Mouse (Mus musculus) stomach, embryonic 16.5 days (tissue): ENCODE measurements around the gene As3mt. TPM values are rescaled to one million over a fixed set of nuclear protein-coding genes. Genes with fewer than 3 reads are reported as not detected.

Experiments used
- ATAC-seq: fragments of 200-750 bp; cut with Nextera tagmentation; 2 replicates; pipeline ENCODE4 v1.8.0; 2017; ENCODE audit warnings: moderate number of reproducible peaks, moderate TSS enrichment; ENCODE audit not compliant: insufficient read depth, low FRiP score
- H3K27ac ChIP-seq: fragments of 300-500 bp; sonication (generic); 2 replicates; pipeline ENCODE4 v1.5.1; 2014; ENCODE audit warnings: low read length
- H3K27me3 ChIP-seq: fragments of 300-500 bp; sonication (generic); 2 replicates; pipeline ENCODE4 v1.6.1; 2014; ENCODE audit warnings: low read length, control low read depth, mixed read lengths; ENCODE audit not compliant: control insufficient read depth, insufficient read depth
- H3K36me3 ChIP-seq: fragments of 300-500 bp; sonication (generic); 2 replicates; pipeline ENCODE4 v1.6.1; 2014; ENCODE audit warnings: low read length; ENCODE audit not compliant: control insufficient read depth, insufficient read depth
- H3K4me1 ChIP-seq: fragments of 300-500 bp; sonication (generic); 2 replicates; pipeline ENCODE4 v1.6.1; 2014; ENCODE audit warnings: low read length, control low read depth, mixed read lengths; ENCODE audit not compliant: control insufficient read depth, insufficient read depth
- H3K4me2 ChIP-seq: fragments of 300-500 bp; sonication (generic); 2 replicates; pipeline ENCODE4 v1.6.1; 2014; ENCODE audit warnings: low read depth, low read length, mixed read lengths
- H3K4me3 ChIP-seq: fragments of 300-500 bp; sonication (generic); replicated peaks from 2 replicates; pipeline ENCODE4 v1.5.1; 2014; ENCODE audit warnings: mild to moderate bottlenecking, low read length
- H3K9ac ChIP-seq: fragments of 300-500 bp; sonication (generic); 2 replicates; pipeline ENCODE4 v1.6.1; 2014; ENCODE audit warnings: low read length
- H3K9me3 ChIP-seq: fragments of 300-500 bp; sonication (generic); replicated peaks from 2 replicates; pipeline ENCODE4 v1.6.1; 2016; ENCODE audit warnings: low read length, control low read depth; ENCODE audit not compliant: control insufficient read depth
- WGBS: fragments of 180-500 bp; shearing (Covaris S2); extraction: QIAGEN DNeasy Blood & Tissue Kit; methylation state at CpG from one replicate; pipeline ENCODE4 v1.1.7; 2014; 5-methylcytosine and 5-hydroxymethylcytosine counted together
- polyA plus RNA-seq: library from polyadenylated mRNA; unstranded; fragments of >200 nt; fragmentation: Nextera tagmentation; extraction: Ambion mirVana; gene quantifications from 2 replicates; pipeline ENCODE4 v1.2.1, GENCODE M21; 2015

As3mt gene
- polyA plus RNA-seq, 1 experiment from 2014 or later: 28.1 TPM

- no peak for ATAC-seq
- Histone ChIP-seq H3K36me3 (no peaks in the 10 kb centered on the region), H3K27ac (no peak overlapping the region), H3K4me2 (no peak overlapping the region), H3K4me1 (no peaks in the 10 kb centered on the region), H3K4me3 (no peak overlapping the region), H3K9ac (no peak overlapping the region), H3K9me3 (no peaks in the 10 kb centered on the region), H3K27me3 (no peaks in the 10 kb centered on the region)
- WGBS: 69% methylated on average over 5 of the region's 5 CpGs
Observed at GRCm38 (mm10) chr19:46669802-46670201, 37.5 kb upstream of the As3mt start.

GRCm38 (mm10) chr19:46670691-46671090 lies 36.6 kb upstream of the As3mt start:
- no peaks in the 10 kb centered on the region for H3K9me3 ChIP-seq
- 22% methylated on average over 13 of the region's 13 CpGs for WGBS
- H3K4me3 ChIP-seq: no peak overlapping the region
- H3K9ac ChIP-seq: no peak overlapping the region
- no peak overlapping the region for H3K27ac ChIP-seq
- H3K36me3 ChIP-seq: no peaks in the 10 kb centered on the region
- H3K27me3 ChIP-seq: no peaks in the 10 kb centered on the region
- no peak overlapping the region for H3K4me2 ChIP-seq
- no peaks in the 10 kb centered on the region for H3K4me1 ChIP-seq
- ATAC-seq: peak; percentile 73; the same call in 1 of the 2 replicates

- Histone ChIP-seq H3K36me3 (no peaks in the 10 kb centered on the region), H3K9me3 (no peaks in the 10 kb centered on the region), H3K4me1 (no peaks in the 10 kb centered on the region), H3K4me3 (no peak within 1 kb of the TSS), H3K27ac (no peak within 1 kb of the TSS), H3K9ac (no peak within 1 kb of the TSS), H3K4me2 (no peak within 1 kb of the TSS), H3K27me3 (no peaks in the 10 kb centered on the region)
- 35% methylated on average over 5 of the region's 5 CpGs for WGBS
- no peak for ATAC-seq
Observed at GRCm38 (mm10) chr19:46672766-46673418, 34.4 kb upstream of the As3mt start, which contains the start of gene Cyp17a1. Cyp17a1 (minus strand) TSS chr19:46673172.

GRCm38 (mm10) chr19:46675641-46676040 lies 31.6 kb upstream of the As3mt start:
- Histone ChIP-seq H3K4me3 (no peak overlapping the region), H3K4me2 (no peak overlapping the region), H3K27me3 (no peaks in the 10 kb centered on the region), H3K4me1 (0 out of 2 replicates have a peak, but pooled peaks cover 4% of the 10 kb centered on the region), H3K27ac (no peak overlapping the region), H3K9ac (no peak overlapping the region), H3K9me3 (no peaks in the 10 kb centered on the region), H3K36me3 (no peaks in the 10 kb centered on the region)
- no peak for ATAC-seq
- 76% methylated on average over 3 of the region's 3 CpGs for WGBS

- Histone ChIP-seq H3K4me2 (no peak overlapping the region), H3K9ac (no peak overlapping the region), H3K9me3 (no peaks in the 10 kb centered on the region), H3K4me1 (0 out of 2 replicates have a peak, but pooled peaks cover 4% of the 10 kb centered on the region), H3K4me3 (no peak overlapping the region), H3K36me3 (no peaks in the 10 kb centered on the region), H3K27me3 (no peaks in the 10 kb centered on the region), H3K27ac (no peak overlapping the region)
- ATAC-seq: no peak; the same call in 1 of the 2 replicates
- WGBS: 46% methylated on average over 12 of the region's 12 CpGs
Observed at GRCm38 (mm10) chr19:46679720-46680383, 27.4 kb upstream of the As3mt start.

- H3K27ac ChIP-seq: peak within 1 kb of the TSS; percentile 66
Observed at GRCm38 (mm10) chr19:46689460-46690372, 17.5 kb upstream of the As3mt start, which contains the start of gene Borcs7. Borcs7 (plus strand) TSS chr19:46689906.

GRCm38 (mm10) chr19:46690387-46690786 lies 16.9 kb upstream of the As3mt start:
- ATAC-seq: no peak
- H3K9me3 ChIP-seq: no peaks in the 10 kb centered on the region
- H3K27me3 ChIP-seq: no peaks in the 10 kb centered on the region
- peak overlapping the region; percentile 70 for H3K4me3 ChIP-seq
- 73% methylated on average over 11 of the region's 11 CpGs for WGBS
- peak overlapping the region; percentile 66; the same call in 1 of the 2 replicates for H3K27ac ChIP-seq
- no peaks in the 10 kb centered on the region for H3K4me1 ChIP-seq
- H3K9ac ChIP-seq: peak overlapping the region; percentile 85
- peak overlapping the region; percentile 52 for H3K4me2 ChIP-seq
- H3K36me3 ChIP-seq: no peaks in the 10 kb centered on the region

More at GRCm38 (mm10) chr19:46689460-46690372, 17.5 kb upstream of the As3mt start, which contains the start of gene Borcs7:
- Histone ChIP-seq H3K9me3 (no peaks in the 10 kb centered on the region), H3K4me2 (peak within 1 kb of the TSS; percentile 52), H3K27me3 (no peaks in the 10 kb centered on the region), H3K9ac (peak within 1 kb of the TSS; percentile 85), H3K4me3 (peak within 1 kb of the TSS; percentile 70), H3K36me3 (no peaks in the 10 kb centered on the region), H3K4me1 (no peaks in the 10 kb centered on the region)
- peak; percentile 96 for ATAC-seq
- WGBS: 2% methylated on average over 44 of the region's 44 CpGs

GRCm38 (mm10) chr19:46691078-46691477 lies 16.2 kb upstream of the As3mt start:
- H3K36me3 ChIP-seq: no peaks in the 10 kb centered on the region
- ATAC-seq: no peak
- no peak overlapping the region for H3K27ac ChIP-seq
- 64% methylated on average over 2 of the region's 2 CpGs for WGBS
- no peaks in the 10 kb centered on the region for H3K4me1 ChIP-seq
- no peak overlapping the region for H3K4me3 ChIP-seq
- no peak overlapping the region for H3K4me2 ChIP-seq
- no peaks in the 10 kb centered on the region for H3K27me3 ChIP-seq
- no peak overlapping the region for H3K9ac ChIP-seq
- no peaks in the 10 kb centered on the region for H3K9me3 ChIP-seq
